Mouse (Mus musculus) embryonic facial prominence, embryonic 12.5 days (tissue): ENCODE measurements around the gene Kat6b. TPM values are rescaled to one million over a fixed set of nuclear protein-coding genes. Genes with fewer than 3 reads are reported as not detected.

ENCODE experiments used
- ATAC-seq: fragments of 200-750 bp; cut with Nextera tagmentation; 2 replicates; pipeline ENCODE4 v1.8.0; 2017; ENCODE audit not compliant: insufficient number of reproducible peaks, insufficient read depth, low FRiP score, low TSS enrichment
- H3K27ac ChIP-seq: fragments of 300-500 bp; sonication (generic); 2 replicates; pipeline ENCODE4 v1.5.1; 2016; ENCODE audit warnings: mild to moderate bottlenecking
- H3K27me3 ChIP-seq: fragments of 300-500 bp; sonication (generic); 2 replicates; pipeline ENCODE4 v1.6.1; 2016; ENCODE audit warnings: mild to moderate bottlenecking, moderate library complexity
- H3K36me3 ChIP-seq: fragments of 300-500 bp; sonication (generic); 2 replicates; pipeline ENCODE4 v1.6.1; 2016; ENCODE audit warnings: mild to moderate bottlenecking
- H3K4me1 ChIP-seq: fragments of 300-500 bp; sonication (generic); 2 replicates; pipeline ENCODE4 v1.6.1; 2016
- H3K4me2 ChIP-seq: fragments of 300-500 bp; sonication (generic); replicated peaks from 2 replicates; pipeline ENCODE4 v1.6.1; 2016; ENCODE audit warnings: mild to moderate bottlenecking, moderate library complexity
- H3K4me3 ChIP-seq: fragments of 300-500 bp; sonication (generic); 2 replicates; pipeline ENCODE4 v1.5.1; 2016; ENCODE audit warnings: mild to moderate bottlenecking
- H3K9ac ChIP-seq: fragments of 300-500 bp; sonication (generic); 2 replicates; pipeline ENCODE4 v1.6.1; 2016; ENCODE audit warnings: mild to moderate bottlenecking, moderate library complexity
- H3K9me3 ChIP-seq: fragments of 300-500 bp; sonication (generic); 2 replicates; pipeline ENCODE4 v1.6.1; 2016; ENCODE audit warnings: mild to moderate bottlenecking, moderate library complexity
- WGBS: fragments of 180-500 bp; shearing (Covaris S2); methylation state at CpG from one replicate; pipeline ENCODE4 v1.1.7; 2016; 5-methylcytosine and 5-hydroxymethylcytosine counted together
- polyA plus RNA-seq: library from polyadenylated mRNA; unstranded; fragments of >200 nt; fragmentation: Nextera tagmentation; extraction: Ambion mirVana; gene quantifications from 2 replicates; pipeline ENCODE4 v1.2.1, GENCODE M21; 2016

Gene Kat6b
- polyA plus RNA-seq, 1 experiment from 2014 or later: 28.6 TPM

DNA sequence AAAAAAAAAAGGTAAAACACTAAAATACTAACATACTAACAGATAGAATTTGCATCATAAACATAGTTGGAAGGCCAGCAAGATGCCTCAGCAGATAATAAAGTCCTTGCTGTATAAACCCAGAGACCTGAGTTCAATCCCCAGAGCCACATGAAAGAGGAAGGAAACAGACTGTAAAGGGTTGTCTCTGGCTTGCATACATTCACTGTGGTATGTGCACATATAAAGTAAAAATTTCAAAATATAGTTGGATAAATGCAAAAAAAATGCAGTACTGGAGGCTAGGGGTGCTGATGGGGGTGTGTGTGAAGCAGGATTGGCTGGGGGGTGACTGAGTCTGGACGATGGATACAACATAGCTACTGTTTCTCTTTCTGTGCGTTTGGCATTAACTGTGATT lies 224.2 kb downstream of the Kat6b start:
- H3K4me1 ChIP-seq: peaks cover 24% of the 10 kb centered on the region
- no peak overlapping the region for H3K4me2 ChIP-seq
- H3K4me3 ChIP-seq: no peak overlapping the region
- no peak overlapping the region for H3K9ac ChIP-seq
- no peaks in the 10 kb centered on the region for H3K27me3 ChIP-seq
- no peaks in the 10 kb centered on the region; the same call in 1 of the 2 replicates for H3K9me3 ChIP-seq
- WGBS: 85% methylated on average over 2 of the region's 2 CpGs
- no peak for ATAC-seq
- no peaks in the 10 kb centered on the region for H3K36me3 ChIP-seq
- no peak overlapping the region for H3K27ac ChIP-seq

- Histone ChIP-seq H3K4me2 (no peak overlapping the region), H3K27me3 (no peaks in the 10 kb centered on the region), H3K27ac (peak overlapping the region; percentile 83), H3K9ac (no peak overlapping the region), H3K36me3 (no peaks in the 10 kb centered on the region), H3K9me3 (no peaks in the 10 kb centered on the region; the same call in 1 of the 2 replicates), H3K4me1 (peaks cover 29% of the 10 kb centered on the region), H3K4me3 (no peak overlapping the region)
- peak; percentile 56; the same call in 1 of the 2 replicates for ATAC-seq
- 37% methylated on average over 12 of the region's 12 CpGs for whole genome bisulfite sequencing
These were observed 225.7 kb downstream of the Kat6b start for GRCm38 (mm10) chr14:21706759-21707571.

GRCm38 (mm10) chr14:21709545-21709944 lies 228.3 kb downstream of the Kat6b start:
- H3K4me1 ChIP-seq: peaks cover 29% of the 10 kb centered on the region
- H3K9ac ChIP-seq: no peak overlapping the region
- no peak overlapping the region for H3K27ac ChIP-seq
- no peak overlapping the region for H3K4me2 ChIP-seq
- no peak for ATAC-seq
- no peak overlapping the region for H3K4me3 ChIP-seq
- no peaks in the 10 kb centered on the region for H3K27me3 ChIP-seq
- H3K36me3 ChIP-seq: no peaks in the 10 kb centered on the region
- WGBS: 39% methylated on average over 2 of the region's 2 CpGs
- H3K9me3 ChIP-seq: no peaks in the 10 kb centered on the region

- no peak overlapping the region for H3K4me2 ChIP-seq
- no peaks in the 10 kb centered on the region for H3K27me3 ChIP-seq
- peaks cover 30% of the 10 kb centered on the region for H3K4me1 ChIP-seq
- ATAC-seq: no peak
- no peak overlapping the region for H3K9ac ChIP-seq
- peak overlapping the region; percentile 18; the same call in 1 of the 2 replicates for H3K27ac ChIP-seq
- H3K9me3 ChIP-seq: no peaks in the 10 kb centered on the region
- no peak overlapping the region for H3K4me3 ChIP-seq
- 74% methylated on average over 2 of the region's 2 CpGs for WGBS
- H3K36me3 ChIP-seq: no peaks in the 10 kb centered on the region
These were observed 230.0 kb downstream of the Kat6b start for GRCm38 (mm10) chr14:21711231-21711630.

DNA sequence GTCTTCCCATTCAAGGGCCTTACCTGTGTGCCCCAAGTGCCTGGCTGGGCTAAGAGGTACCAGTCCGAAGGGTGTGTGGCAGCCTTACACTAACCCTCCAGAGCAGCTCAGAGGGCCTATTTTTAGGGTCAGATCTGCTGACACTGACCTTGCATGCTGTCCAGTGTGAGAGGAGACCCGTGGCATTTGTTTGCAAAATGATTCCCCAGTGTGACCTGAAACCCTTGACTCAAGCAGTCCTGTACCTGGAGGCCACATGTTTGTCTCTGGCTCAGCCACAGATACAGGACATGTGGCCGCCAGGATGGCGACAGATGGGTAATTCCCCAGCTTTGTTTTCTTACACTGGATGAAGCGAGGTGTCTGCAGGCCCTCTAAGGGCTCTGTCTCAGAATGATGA lies 233.3 kb downstream of the Kat6b start, which contains the start of gene Dupd1:
Gene Dupd1 (minus strand): TSS at position 91 of the 400 bp plus-strand sequence.
- WGBS: 63% methylated on average over 5 of the region's 5 CpGs
- no peak within 1 kb of the TSS for H3K4me3 ChIP-seq
- peaks cover 29% of the 10 kb centered on the region for H3K4me1 ChIP-seq
- no peak within 1 kb of the TSS for H3K27ac ChIP-seq
- H3K27me3 ChIP-seq: no peaks in the 10 kb centered on the region
- ATAC-seq: no peak
- no peaks in the 10 kb centered on the region for H3K36me3 ChIP-seq
- no peaks in the 10 kb centered on the region for H3K9me3 ChIP-seq
- H3K9ac ChIP-seq: no peak within 1 kb of the TSS
- H3K4me2 ChIP-seq: no peak within 1 kb of the TSS

- Histone ChIP-seq H3K36me3 (no peaks in the 10 kb centered on the region), H3K27ac (peak overlapping the region; percentile 32; the same call in 1 of the 2 replicates), H3K9ac (no peak overlapping the region), H3K4me3 (no peak overlapping the region), H3K9me3 (peaks cover 11% of the 10 kb centered on the region; the same call in 1 of the 2 replicates), H3K4me1 (peaks cover 24% of the 10 kb centered on the region), H3K4me2 (no peak overlapping the region), H3K27me3 (0 out of 2 replicates have a peak, but pooled peaks cover 4% of the 10 kb centered on the region)
- peak; percentile 66; the same call in 1 of the 2 replicates for ATAC-seq
- 26% methylated on average over 17 of the region's 17 CpGs for WGBS
These were observed 238.6 kb downstream of the Kat6b start for GRCm38 (mm10) chr14:21719646-21720383.

- peaks cover 24% of the 10 kb centered on the region for H3K4me1 ChIP-seq
- no peak overlapping the region for H3K27ac ChIP-seq
- H3K4me3 ChIP-seq: no peak overlapping the region
- peaks cover 11% of the 10 kb centered on the region; the same call in 1 of the 2 replicates for H3K9me3 ChIP-seq
- no peak overlapping the region for H3K9ac ChIP-seq
- no peak overlapping the region for H3K4me2 ChIP-seq
- WGBS: 53% methylated on average over 4 of the region's 4 CpGs
- H3K27me3 ChIP-seq: 0 out of 2 replicates have a peak, but pooled peaks cover 4% of the 10 kb centered on the region
- no peak for ATAC-seq
- no peaks in the 10 kb centered on the region for H3K36me3 ChIP-seq
These were observed 239.4 kb downstream of the Kat6b start for GRCm38 (mm10) chr14:21720430-21721205.

Other genes starting within 250 kb of the Kat6b start
- gene Dupd1, start 233.1 kb downstream of the Kat6b start, polyA plus RNA-seq: 0.39 and 0.47 TPM in 2 replicates